Mouse (Mus musculus) neural tube, embryonic 14.5 days (tissue): ENCODE data around the gene Elavl1. TPM values are rescaled to one million over a fixed set of nuclear protein-coding genes. Genes with fewer than 3 reads are reported as not detected.

ENCODE experiments used
- ATAC-seq: fragments of 200-750 bp; cut with Nextera tagmentation; 2 replicates; pipeline ENCODE4 v1.8.0; 2017; ENCODE audit warnings: low read depth, mild to moderate bottlenecking, moderate TSS enrichment, moderate library complexity
- H3K27ac ChIP-seq: fragments of 300-500 bp; sonication (generic); 2 replicates; pipeline ENCODE4 v1.5.1; 2014; ENCODE audit warnings: low read depth, mild to moderate bottlenecking, control low read depth, low read length, moderate library complexity, mixed read lengths
- H3K27me3 ChIP-seq: fragments of 300-500 bp; sonication (generic); 2 replicates; pipeline ENCODE4 v1.6.1; 2014; ENCODE audit warnings: low read length; ENCODE audit not compliant: control insufficient read depth, insufficient read depth
- H3K36me3 ChIP-seq: fragments of 300-500 bp; sonication (generic); 2 replicates; pipeline ENCODE4 v1.6.1; 2014; ENCODE audit warnings: low read length, mixed read lengths; ENCODE audit not compliant: control insufficient read depth, insufficient read depth
- H3K4me1 ChIP-seq: fragments of 300-500 bp; sonication (generic); 2 replicates; pipeline ENCODE4 v1.6.1; 2014; ENCODE audit warnings: low read length; ENCODE audit not compliant: control insufficient read depth, insufficient read depth
- H3K4me2 ChIP-seq: fragments of 300-500 bp; sonication (generic); 2 replicates; pipeline ENCODE4 v1.6.1; 2014; ENCODE audit warnings: mild to moderate bottlenecking, low read depth, low read length, control low read depth
- H3K4me3 ChIP-seq: fragments of 300-500 bp; sonication (generic); 2 replicates; pipeline ENCODE4 v1.5.1; 2014; ENCODE audit warnings: low read depth, low read length, control low read depth, mixed read lengths
- H3K9ac ChIP-seq: fragments of 300-500 bp; sonication (generic); replicated peaks from 2 replicates; pipeline ENCODE4 v1.6.1; 2014; ENCODE audit warnings: low read depth, mild to moderate bottlenecking, control low read depth, low read length, mixed read lengths
- H3K9me3 ChIP-seq: fragments of 300-500 bp; sonication (generic); 2 replicates; pipeline ENCODE4 v1.6.1; 2016; ENCODE audit warnings: low read length; ENCODE audit not compliant: control insufficient read depth
- WGBS: fragments of 180-500 bp; shearing (Covaris S2); extraction: QIAGEN DNeasy Blood & Tissue Kit; methylation state at CpG from one replicate; pipeline ENCODE4 v1.1.7; 2014; 5-methylcytosine and 5-hydroxymethylcytosine counted together
- polyA plus RNA-seq: library from polyadenylated mRNA; unstranded; fragments of >200 nt; fragmentation: Nextera tagmentation; extraction: Ambion mirVana; gene quantifications from 2 replicates; pipeline ENCODE4 v1.2.1, GENCODE M21; 2014

Gene Elavl1
- polyA plus RNA-seq, 1 experiment from 2014 or later, result 106 TPM

- Histone ChIP-seq H3K4me1 (peaks cover 4% of the 10 kb centered on the region), H3K4me2 (no peak overlapping the region), H3K27me3 (no peaks in the 10 kb centered on the region), H3K9ac (no peak overlapping the region), H3K36me3 (peaks cover 38% of the 10 kb centered on the region), H3K9me3 (no peaks in the 10 kb centered on the region), H3K4me3 (no peak overlapping the region), H3K27ac (no peak overlapping the region)
- no peak for ATAC-seq
- 12% methylated on average over 29 of the region's 29 CpGs for WGBS
These were observed 76.0 kb downstream of the Elavl1 start for GRCm38 (mm10) chr8:4249213-4249612.

DNA sequence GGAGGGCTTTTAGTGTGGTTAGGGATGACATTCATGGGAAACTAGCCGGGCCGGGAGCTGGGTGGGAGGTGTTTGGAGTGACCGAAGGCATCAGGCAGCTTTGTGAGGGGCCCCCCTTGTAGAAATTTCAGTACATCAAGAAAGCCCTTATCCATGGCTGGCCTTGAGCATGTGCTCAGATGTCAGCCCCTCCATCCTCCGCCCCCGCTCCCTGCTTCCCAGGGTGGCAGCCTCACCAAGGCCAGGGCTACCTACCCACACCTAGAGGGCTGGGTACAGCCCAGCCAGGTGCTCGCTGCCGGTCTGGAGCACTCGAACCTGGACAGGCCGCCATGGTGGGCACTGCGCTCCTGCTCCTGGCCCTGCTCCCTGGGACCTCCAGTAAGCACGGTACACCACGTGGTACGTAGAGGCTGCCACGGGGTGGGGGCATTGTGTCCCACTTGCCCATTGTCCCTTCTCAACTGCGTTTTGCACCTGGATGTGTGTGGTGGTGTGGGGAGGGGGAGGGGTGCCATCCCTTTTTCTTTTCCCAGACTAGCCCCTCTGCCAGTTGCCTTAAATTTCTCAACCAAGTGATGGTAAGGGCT is 77.2 kb downstream of the Elavl1 start, which contains the start of gene Tgfbr3l:
TSS of gene Tgfbr3l (plus strand) at position 264 of the 590 bp plus-strand sequence.
- no peak for ATAC-seq
- Histone ChIP-seq H3K4me1 (no peaks in the 10 kb centered on the region), H3K4me3 (no peak within 1 kb of the TSS), H3K36me3 (peaks cover 45% of the 10 kb centered on the region), H3K9ac (no peak within 1 kb of the TSS), H3K27me3 (no peaks in the 10 kb centered on the region), H3K4me2 (no peak within 1 kb of the TSS), H3K9me3 (no peaks in the 10 kb centered on the region), H3K27ac (no peak within 1 kb of the TSS)
- 76% methylated on average over 15 of the region's 15 CpGs for WGBS

DNA sequence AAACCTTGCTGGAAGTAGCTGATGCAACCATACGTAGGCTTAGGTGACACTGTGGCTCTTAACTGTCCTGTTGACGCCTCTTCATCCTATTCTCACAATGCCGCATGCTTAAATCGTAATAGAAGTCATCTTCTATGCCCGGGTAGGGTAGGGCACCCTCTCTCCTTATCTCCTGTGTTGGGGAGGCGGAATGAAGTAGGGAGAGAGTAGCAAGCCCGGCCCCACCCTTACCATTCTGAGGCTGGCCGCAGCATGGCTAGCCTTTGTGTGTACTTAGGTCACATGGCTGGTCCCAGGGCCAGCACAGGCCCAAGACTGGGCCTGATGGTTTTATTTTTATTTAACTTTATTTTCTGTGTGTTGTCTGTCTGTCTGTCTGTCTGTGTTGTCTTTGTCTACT is 78.0 kb downstream of the Elavl1 start:
- H3K9me3 ChIP-seq, result no peaks in the 10 kb centered on the region
- ATAC-seq, result no peak
- no peak overlapping the region for H3K4me2 ChIP-seq
- H3K27me3 ChIP-seq, result no peaks in the 10 kb centered on the region
- H3K9ac ChIP-seq, result no peak overlapping the region
- H3K4me3 ChIP-seq, result no peak overlapping the region
- H3K36me3 ChIP-seq, result peaks cover 49% of the 10 kb centered on the region
- WGBS, result 96% methylated on average over 8 of the region's 8 CpGs
- no peaks in the 10 kb centered on the region for H3K4me1 ChIP-seq
- H3K27ac ChIP-seq, result no peak overlapping the region

GRCm38 (mm10) chr8:4245737-4246136 is 79.5 kb downstream of the Elavl1 start:
- Histone ChIP-seq H3K27ac (no peak overlapping the region), H3K9ac (no peak overlapping the region), H3K4me2 (no peak overlapping the region), H3K4me3 (no peak overlapping the region), H3K4me1 (peaks cover 6% of the 10 kb centered on the region; the same call in 1 of the 2 replicates), H3K9me3 (no peaks in the 10 kb centered on the region), H3K36me3 (peaks cover 49% of the 10 kb centered on the region), H3K27me3 (no peaks in the 10 kb centered on the region)
- no peak for ATAC-seq
- WGBS, result 88% methylated on average over 13 of the region's 13 CpGs

- Histone ChIP-seq H3K36me3 (peaks cover 49% of the 10 kb centered on the region), H3K9ac (no peak overlapping the region)
- WGBS, result 95% methylated on average over 5 of the region's 5 CpGs
These were observed 80.2 kb downstream of the Elavl1 start for GRCm38 (mm10) chr8:4245061-4245460.

DNA sequence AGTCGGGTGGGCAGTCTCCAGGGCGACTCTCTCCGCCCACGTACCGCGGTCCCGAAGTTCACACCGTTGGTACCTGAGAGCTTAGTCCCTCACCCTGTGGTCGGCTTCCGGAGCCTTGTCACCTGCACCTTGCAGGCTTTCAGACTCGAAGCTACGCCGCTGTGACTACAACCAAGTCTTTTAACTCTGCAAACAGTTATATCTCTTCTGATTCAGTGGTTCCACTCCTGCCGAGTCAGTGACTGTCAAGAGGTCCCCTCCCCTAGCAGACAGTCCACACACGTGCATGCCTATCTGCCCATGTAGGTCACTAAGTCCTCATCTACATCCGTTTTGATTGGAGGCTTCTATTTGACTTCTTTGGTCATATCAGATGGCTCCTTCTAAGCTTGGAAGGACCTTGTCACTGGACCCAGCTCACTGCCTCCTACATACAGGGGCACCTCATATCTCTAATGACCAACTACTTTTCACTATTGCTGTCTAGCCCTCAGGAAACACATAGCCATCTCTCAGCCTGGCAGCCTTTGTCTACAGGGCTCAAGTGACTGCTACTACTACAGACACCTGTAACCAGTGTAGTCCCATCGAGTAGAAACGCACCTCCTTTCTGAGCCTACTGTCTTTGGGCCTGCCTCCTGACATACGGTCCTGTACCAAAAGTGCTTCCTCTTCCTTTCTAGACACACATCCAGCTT is 85.9 kb downstream of the Elavl1 start:
- peak; percentile 32; the same call in 1 of the 2 replicates for ATAC-seq
- Histone ChIP-seq H3K27me3 (no peaks in the 10 kb centered on the region), H3K4me3 (peak overlapping the region; percentile 52), H3K9ac (peak overlapping the region; percentile 75), H3K4me2 (peak overlapping the region; percentile 91), H3K36me3 (peaks cover 13% of the 10 kb centered on the region), H3K4me1 (peaks cover 24% of the 10 kb centered on the region), H3K9me3 (no peaks in the 10 kb centered on the region), H3K27ac (peak overlapping the region; percentile 85)
- 14% methylated on average over 19 of the region's 19 CpGs for WGBS

More at GRCm38 (mm10) chr8:4245061-4245460, 80.2 kb downstream of the Elavl1 start:
- H3K9me3 ChIP-seq, result no peaks in the 10 kb centered on the region
- ATAC-seq, result no peak
- no peak overlapping the region for H3K4me2 ChIP-seq
- H3K4me1 ChIP-seq, result peaks cover 13% of the 10 kb centered on the region
- no peak overlapping the region for H3K27ac ChIP-seq
- H3K27me3 ChIP-seq, result no peaks in the 10 kb centered on the region
- no peak overlapping the region for H3K4me3 ChIP-seq

DNA sequence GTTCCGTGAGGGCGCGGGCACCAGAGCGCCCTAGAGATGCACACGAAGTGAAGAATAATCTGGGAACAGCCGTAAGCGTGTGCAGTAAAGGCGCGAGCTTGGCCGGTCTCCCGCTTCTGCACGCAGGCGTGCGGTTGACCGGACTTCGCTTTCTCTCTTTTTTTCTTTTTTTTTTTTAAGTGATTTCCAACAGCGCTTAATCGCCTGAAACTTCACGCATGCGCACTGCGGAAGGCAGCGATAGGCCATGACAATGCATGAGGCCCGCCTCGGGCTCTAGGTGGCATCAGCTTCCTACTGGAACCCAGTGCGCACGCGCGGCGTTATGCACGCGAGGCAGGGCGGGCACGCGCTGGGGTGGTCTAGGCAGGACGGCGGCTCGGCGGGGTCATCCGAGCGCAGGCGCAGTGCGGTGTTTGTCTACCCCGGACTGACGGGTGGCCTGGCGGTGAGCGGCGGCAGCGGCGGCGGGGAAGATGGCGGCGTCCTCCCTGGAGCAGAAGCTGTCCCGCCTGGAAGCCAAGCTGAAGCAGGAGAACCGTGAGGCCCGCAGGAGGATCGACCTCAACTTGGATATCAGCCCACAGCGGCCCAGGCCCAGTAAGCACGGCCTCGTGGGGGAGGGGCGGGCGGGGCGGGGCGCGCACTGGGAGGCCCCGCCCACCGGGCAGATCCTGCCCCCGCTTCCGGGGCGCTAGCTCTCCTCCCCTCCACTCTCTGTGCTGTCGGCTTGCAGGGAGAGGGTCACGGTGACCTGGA is 86.6 kb downstream of the Elavl1 start, which contains the start of the genes Map2k7 and Gm49320:
TSS of gene Map2k7 (plus strand) at position 307 of the 759 bp plus-strand sequence.
TSS of gene Gm49320 (plus strand) at position 432 of the 759 bp plus-strand sequence.
- WGBS, result under 1% methylated on average over 62 of the region's 71 CpGs

DNA sequence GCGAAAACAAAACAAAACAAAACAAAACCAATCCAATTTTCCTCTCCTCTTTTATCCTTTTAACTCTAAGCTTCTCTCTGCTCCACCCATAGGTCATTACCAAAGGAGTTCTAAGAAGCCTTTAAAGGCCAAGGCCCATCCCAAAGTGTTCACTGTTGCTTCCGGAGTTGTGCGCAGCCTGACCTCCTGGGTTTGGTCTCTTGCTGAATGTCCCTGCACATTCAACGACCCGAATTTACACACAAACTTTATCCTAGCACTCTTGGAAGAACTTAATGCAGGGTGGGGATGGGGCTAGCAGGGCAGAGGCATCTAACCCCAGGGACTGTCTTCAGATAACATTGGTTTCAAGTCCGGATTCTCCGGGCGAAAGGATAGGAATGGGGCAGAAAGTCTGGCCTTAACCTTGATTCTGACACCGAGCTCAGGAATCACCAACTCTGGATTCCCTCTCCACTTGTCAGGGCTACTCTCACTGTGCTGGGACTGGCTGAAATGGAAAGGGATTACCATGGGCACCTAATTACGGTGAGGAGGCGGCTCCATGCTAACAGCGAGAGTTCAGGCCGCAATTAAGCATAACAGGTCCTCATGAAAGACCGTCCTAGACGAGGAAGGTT is 87.3 kb downstream of the Elavl1 start:
- ATAC-seq, result no peak; the same call in 1 of the 2 replicates
- peak overlapping the region; percentile 54 for H3K9ac ChIP-seq
- WGBS, result 20% methylated on average over 15 of the region's 15 CpGs

More for the DNA sequence above, 86.6 kb downstream of the Elavl1 start, which contains the start of the genes Map2k7 and Gm49320:
- Histone ChIP-seq H3K9me3 (no peaks in the 10 kb centered on the region), H3K27me3 (no peaks in the 10 kb centered on the region), H3K9ac (peak within 1 kb of the TSS; percentile 75), H3K36me3 (peaks cover 7% of the 10 kb centered on the region; the same call in 1 of the 2 replicates), H3K4me3 (peak within 1 kb of the TSS; percentile 52), H3K27ac (peak within 1 kb of the TSS; percentile 91), H3K4me2 (peak within 1 kb of the TSS; percentile 91), H3K4me1 (peaks cover 24% of the 10 kb centered on the region)
- peak; percentile 93 for ATAC-seq

More for the DNA sequence above, 87.3 kb downstream of the Elavl1 start:
- H3K36me3 ChIP-seq, result peaks cover 3% of the 10 kb centered on the region; the same call in 1 of the 2 replicates
- no peaks in the 10 kb centered on the region for H3K27me3 ChIP-seq
- peak overlapping the region; percentile 52 for H3K4me3 ChIP-seq
- no peaks in the 10 kb centered on the region for H3K9me3 ChIP-seq
- H3K4me1 ChIP-seq, result peaks cover 24% of the 10 kb centered on the region
- H3K4me2 ChIP-seq, result peak overlapping the region; percentile 65
- peak overlapping the region; percentile 91 for H3K27ac ChIP-seq
